Mouse (Mus musculus) gastrocnemius, postnatal 25 days (tissue): ENCODE results near the gene C2. TPM values are rescaled to one million over a fixed set of nuclear protein-coding genes. Genes with fewer than 3 reads are reported as not detected.
A peak's percentile ranks its signal among the peaks of the same experiment; 100 is the strongest.

Experiments
- DNase-seq: peaks from one replicate; pipeline ENCODE4 v3.0.0; 2022
- total RNA-seq, 2 experiments: library from RNA; stranded (reverse); gene quantifications; 1 replicate in 1 of 2; 2 replicates in 1 of 2; pipeline ENCODE4 v1.2.3; 2021

The C2 gene
- total RNA-seq, 2 experiments from 2014 or later: 2.6 to 2.9 TPM

DNA sequence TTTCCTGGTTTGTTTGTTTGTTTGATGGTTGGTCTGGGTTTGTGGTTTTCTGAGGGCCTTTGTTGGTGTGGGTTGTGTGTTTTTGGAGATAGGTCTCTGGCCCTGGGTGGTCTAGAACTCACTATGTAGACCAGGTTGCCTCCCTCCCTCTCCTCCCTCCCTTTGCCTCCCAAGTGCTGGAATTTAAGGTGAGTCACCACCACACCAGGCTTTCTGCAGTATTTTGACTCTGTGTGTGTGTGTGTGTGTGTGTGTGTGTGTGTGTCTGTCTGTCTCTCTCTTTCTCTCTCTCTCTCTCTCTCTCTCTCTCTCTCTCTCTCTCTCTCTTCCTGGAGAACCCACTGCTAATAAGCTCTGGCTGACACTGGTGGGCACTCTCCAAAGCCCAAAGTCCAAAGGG lies 16.9 kb downstream of the C2 start:
- DNase-seq: no peak

- DNase-seq: no peak
Measured at GRCm38 (mm10) chr17:34879336-34879879, 18.7 kb downstream of the C2 start, which contains the start of gene Zbtb12. TSS of gene Zbtb12 (plus strand) at chr17:34879483.

GRCm38 (mm10) chr17:34874321-34874720 lies 23.7 kb downstream of the C2 start:
- DNase-seq: no peak

DNA sequence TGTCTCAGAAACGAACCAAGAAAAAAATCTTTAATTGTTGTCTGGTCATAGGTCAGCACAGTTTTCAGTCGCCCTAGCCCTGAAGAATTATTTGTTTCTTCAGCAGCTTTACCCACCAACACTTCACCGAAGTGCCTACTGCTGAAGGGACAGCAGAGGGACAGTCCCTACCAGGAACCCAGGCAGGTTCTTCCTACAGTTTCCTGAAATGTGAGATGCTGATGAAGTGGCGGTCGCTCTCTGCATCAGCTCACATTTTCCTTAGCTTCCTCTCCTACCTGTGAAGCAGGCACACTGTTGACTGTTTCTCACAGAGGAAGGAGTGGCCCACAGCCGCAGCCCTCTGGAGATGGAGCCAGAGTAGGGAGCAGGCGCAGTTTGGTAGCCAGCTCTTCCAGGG lies 32.1 kb downstream of the C2 start:
- no peak for DNase-seq

GRCm38 (mm10) chr17:34862416-34863081 lies 35.5 kb downstream of the C2 start, which contains the start of gene Cfb:
TSS of gene Cfb (minus strand) at chr17:34862518.
- DNase-seq: no peak

DNA sequence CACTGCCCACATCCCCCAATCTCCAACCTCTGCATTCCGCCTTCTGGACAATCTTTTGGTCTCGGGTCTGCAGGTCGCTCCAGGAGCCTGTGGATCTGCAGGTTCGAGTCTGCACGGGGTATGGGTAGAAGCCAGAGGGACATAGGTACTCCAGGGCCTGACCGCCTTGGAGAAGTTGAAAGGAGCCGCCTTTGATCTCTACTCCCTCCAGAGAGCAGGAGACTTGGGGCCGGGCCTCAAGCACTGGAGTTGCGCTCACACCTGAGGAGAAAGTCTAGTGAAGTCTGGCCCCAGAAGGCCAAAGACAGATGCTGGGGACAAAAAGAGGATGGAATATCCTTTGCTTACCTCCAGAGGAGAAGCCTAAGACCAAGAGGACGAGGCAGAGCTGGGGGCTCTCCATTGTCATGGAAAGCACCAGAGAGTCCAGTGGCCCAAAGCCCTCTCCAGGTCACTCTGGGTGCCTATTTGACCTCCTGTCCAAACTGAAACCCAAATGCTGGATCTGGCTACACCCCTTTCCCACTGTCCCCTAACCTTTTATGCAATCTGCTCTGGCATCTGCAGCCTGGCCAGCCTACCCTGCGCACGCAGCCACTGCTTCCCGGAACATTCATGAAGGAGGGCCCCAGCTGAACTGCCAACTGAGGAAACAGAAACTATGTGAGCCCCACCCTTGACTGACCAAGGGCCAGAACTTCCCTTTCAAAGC lies 36.2 kb downstream of the C2 start:
- no peak for DNase-seq

DNA sequence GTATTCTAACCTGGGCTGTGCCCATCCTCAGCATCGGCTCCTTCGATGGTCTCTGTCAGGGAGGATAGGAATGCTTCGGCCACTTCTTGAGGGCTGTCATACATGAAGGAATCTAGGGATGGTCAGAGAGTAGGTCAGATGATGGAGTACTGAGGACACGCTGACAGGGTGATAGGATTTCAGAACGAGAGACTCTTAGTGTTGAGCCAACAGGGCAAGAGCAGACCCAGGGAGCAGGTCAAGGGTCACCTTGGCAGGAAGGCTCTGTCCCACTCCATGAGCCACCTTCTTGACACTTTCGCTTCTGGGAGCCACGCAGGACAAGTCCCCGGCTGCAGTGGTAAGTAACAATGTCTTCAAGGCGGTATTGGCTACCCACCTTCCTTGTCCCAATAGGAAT lies 37.6 kb downstream of the C2 start:
- DNase-seq: no peak

DNA sequence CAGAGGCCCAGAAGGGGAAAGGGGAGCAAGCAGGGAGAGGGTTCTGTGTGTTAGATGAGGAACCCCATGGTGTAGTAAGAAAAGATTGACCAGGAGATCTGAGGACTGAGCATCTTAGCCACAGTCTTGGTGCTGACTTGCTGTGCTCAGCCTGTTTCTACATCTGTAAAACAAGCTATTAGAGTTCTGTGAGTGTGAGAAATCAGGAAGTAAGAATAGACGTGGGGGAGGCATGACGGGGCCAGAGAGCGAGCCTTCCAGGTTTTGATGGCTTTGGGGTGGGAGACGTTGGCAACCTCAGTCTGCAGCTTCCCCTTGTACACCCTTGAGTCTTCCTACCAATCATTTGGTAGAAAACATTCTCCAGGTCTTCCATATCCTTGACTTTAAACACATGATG lies 39.4 kb downstream of the C2 start:
- DNase-seq: no peak

DNA sequence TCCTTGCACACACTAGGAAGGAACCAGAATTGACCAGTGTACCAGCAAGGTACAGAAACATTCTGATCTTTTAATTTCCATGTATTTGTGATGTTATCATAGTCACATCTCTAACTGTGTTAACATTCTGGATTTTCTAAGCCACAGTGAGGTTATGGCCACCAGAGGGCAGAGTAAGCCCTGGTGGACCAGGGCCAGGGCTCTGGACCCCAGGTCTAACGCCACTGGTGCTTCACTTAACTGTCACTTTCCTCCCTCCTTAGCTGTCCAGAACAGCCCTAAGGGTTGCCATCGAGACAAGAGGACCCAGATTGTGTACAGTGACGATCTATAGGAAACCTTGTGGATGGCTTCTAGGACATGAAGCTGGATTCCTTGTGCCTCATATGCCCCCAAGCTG lies 42.2 kb downstream of the C2 start:
- no peak for DNase-seq

DNA sequence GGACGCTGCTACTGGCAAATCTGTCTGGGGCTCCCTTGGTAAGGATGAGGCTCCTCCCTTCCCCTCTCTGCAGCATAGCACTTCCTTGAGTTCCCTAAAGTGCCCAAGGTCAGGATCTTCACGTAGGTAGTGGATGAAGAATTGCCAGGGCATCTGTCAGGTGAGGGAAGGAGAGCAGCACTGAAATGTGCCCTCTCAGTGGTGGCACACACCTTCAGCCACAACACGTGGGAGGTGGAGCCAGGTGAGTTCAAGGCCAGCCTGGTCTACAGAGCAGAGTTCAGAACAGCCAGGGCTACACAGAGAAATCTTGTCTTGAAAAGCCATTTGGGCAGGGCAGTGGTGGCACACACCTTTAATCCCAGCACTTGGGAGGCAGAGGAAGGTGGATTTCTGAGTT lies 43.3 kb downstream of the C2 start:
- no peak for DNase-seq

DNA sequence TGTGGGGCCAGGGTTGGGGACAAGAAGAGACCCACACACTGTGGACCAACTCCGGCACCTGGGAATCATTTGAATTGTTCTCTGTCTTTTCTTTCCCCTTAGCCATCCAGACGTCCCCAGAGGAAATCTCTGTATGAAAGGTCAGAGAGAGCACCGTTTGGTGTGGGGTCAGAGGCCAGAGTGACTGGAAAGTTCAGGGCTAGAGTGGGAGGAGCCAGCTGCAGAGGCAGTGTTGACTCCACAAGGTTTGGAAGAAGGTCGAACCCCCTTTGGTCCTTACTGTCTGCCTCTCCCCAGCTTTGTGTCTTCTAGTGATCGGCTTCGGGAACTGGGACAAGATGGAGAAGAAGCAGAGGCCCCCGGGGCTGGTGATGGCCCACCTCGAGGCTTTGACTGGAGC lies 44.6 kb downstream of the C2 start:
- DNase-seq: no peak

GRCm38 (mm10) chr17:34850517-34851125 lies 47.4 kb downstream of the C2 start:
- no peak for DNase-seq

DNA sequence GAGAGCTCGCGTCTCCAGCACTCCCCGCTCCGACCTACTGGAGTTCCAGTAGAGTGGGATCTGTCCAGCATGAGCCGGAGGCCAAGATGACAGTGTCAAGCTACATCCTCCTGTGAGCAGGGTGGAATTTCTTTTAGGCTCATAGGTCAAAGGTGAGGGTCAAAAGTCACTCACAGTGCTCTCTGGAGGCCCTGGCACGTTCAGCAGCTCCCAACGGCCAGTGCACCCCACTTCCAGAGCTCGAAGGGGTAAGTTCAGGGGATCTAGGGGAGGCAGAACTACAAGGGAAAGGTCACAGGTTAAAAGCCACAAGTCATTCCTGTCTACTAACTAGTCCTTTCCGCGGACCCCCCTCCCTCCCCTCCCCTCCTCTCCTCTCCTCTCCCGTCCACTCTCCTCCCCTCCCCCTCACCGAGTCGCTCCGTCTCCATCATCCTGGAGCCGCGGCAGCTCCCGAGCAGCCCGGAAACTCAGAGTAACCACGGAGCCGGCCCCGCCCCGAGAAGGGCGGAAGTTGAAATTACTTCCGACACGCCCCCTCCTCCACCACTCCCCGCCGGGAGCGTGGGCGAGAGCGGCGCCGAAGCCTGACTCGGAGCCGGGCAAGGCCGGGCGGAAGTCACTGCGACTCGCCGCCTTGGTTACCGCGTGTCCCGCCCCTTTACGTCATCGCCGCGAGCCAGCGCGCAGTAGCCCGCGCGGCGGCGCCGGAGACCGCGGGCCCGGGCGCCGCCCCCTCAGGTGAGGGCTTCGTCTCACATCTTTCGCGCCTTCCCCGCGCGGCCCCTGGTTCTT lies 48.1 kb downstream of the C2 start, which contains the start of the genes Skiv2l and Nelfe:
Skiv2l (minus strand) TSS at position 489 of the 795 bp plus-strand sequence.
Nelfe (plus strand) TSS at position 670 of the 795 bp plus-strand sequence.
- DNase-seq: peak; percentile 97

GRCm38 (mm10) chr17:34847615-34848014 lies 50.5 kb downstream of the C2 start:
- no peak for DNase-seq

DNA sequence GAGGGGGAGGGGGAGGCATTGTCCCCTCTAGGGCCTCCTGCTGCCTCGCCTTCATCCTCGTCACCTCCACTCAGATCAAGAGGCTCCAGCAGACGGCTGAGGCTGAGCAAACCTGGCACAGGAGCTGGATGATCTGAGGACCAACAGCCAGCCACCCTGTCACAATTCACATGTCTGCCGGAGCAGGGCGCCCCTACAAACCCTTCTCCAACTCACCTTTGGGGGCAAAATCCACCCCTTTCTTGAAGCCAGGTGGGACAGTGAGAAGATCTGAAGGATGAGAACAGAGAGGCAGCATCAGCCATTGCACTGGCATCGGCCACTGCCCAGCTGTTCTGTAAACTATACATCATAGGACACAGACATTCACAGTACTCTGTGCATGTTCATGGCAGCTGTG lies 50.9 kb downstream of the C2 start:
- no peak for DNase-seq

DNA sequence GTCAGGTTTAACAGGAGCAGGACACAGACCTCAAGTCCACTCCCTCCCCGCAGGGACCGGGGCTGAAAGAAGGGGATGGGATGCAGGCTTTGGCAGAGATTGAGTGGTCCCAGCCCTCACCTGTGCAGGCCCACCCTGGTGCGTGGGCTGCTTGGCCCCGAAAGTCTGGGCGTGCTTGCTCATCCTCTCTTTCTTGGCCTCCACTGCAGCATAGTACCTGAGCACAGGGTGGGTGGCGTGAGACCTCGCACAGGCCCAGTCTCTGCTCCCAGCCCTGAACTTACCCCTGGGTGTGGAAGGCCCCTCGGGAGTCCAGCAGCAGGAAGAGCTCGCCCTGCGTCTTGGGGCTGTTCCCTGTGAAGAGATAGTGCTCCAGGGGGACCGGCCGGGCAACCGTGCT lies 53.2 kb downstream of the C2 start:
- no peak for DNase-seq

DNA sequence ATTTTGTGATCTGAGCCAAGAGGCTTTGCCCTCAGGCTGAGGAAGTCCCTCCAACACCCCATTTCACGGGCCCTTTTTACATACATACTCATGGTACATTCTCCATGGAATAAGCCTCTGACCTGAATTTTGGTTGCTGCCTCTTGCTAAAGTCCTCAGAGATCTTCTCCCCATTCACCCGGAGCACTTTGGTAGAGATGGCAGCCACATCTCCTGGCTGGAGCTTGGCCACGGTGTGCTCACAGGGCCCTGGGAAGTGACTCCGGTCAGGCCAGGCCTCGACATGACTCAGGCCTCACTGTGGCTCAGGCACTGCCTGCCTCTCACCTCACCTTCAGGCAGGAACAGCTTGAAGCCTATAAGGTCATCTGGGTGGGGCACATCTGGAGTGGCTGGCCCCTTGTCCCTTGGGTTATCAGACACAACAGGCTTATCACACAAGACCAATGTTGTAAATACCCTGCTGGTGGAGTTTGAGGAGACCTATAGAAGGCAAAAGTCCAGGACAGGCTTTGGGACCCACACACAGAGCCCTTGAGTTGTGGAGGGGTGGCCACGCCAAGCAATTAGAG lies 57.2 kb downstream of the C2 start:
- DNase-seq: no peak

- DNase-seq: no peak
Measured at GRCm38 (mm10) chr17:34838785-34839184, 59.3 kb downstream of the C2 start.

DNA sequence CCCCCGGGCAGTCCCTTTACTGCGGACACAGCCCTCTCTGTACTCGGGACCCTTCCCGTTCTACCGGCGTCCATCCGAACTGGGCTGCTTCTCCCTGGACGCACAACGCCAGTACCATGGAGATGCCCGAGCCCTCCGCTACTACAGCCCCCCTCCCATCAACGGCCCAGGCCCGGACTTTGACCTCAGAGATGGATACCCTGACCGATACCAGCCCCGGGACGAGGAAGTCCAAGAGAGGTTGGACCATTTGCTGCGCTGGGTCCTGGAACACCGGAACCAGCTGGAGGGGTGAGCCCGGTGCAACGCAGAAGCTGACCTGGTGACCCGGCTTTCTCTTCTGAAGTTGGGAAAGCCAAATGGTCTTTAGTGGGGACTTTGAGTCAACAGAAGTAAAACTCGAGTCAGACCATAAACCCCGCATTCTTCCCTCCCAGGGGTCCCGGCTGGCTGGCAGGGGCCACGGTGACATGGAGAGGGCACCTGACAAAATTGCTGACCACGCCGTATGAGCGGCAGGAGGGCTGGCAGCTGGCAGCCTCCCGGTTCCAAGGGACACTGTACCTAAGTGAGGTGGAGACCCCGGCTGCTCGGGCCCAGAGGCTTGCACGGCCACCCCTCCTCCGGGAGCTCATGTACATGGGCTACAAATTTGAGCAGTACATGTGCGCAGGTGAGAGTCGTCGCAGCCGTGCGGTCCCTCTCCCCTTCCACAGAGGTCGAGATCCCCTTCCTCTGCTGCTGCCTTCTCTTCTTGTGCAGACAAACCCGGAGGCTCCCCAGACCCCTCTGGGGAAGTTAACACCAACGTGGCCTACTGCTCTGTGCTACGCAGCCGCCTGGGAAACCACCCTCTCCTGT lies 60.4 kb downstream of the C2 start:
- no peak for DNase-seq

DNA sequence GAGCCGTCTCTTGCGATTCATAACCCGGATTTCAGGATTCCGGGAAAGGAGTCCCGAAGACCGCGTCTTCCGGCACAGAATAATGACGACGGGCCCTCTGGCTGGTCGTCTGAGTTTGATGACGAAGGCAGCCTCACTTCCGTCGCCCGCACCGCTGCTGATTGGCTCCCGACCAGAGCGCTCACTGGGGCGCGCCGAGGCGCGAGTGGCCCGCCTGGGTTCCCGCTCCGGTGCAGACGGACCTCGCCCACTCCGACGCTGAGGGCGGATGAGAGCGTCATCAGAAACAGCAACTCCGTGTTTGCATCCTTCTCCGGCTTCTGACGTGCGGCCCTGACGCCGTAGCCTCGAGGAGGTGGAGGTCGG lies 61.2 kb downstream of the C2 start, which contains the start of the genes Stk19 and Dxo:
Stk19 (minus strand) TSS at position 90 of the 366 bp plus-strand sequence.
Dxo (plus strand) TSS at position 164 of the 366 bp plus-strand sequence.
- peak; percentile 93 for DNase-seq
